Mouse (Mus musculus) liver, postnatal 0 days (tissue): ENCODE results near the gene Ppp1r8. TPM values are rescaled to one million over a fixed set of nuclear protein-coding genes. Genes with fewer than 3 reads are reported as not detected.
A peak's percentile ranks its signal among the peaks of the same experiment; 100 is the strongest.

Experiments used
- ATAC-seq: fragments of 200-750 bp; cut with Nextera tagmentation; 2 replicates; pipeline ENCODE4 v1.8.0; 2017; ENCODE audit warnings: mild to moderate bottlenecking, moderate library complexity
- DNase-seq: peaks from one replicate; pipeline ENCODE4 v3.0.0-alpha.2; 2016
- H3K27ac ChIP-seq: fragments of 300-500 bp; sonication (generic); 2 replicates; pipeline ENCODE4 v1.5.1; 2014; ENCODE audit warnings: antibody characterized with exemption, moderate library complexity, mild to moderate bottlenecking, low read depth
- H3K27me3 ChIP-seq: fragments of 300-500 bp; sonication (generic); 2 replicates; pipeline ENCODE4 v1.6.1; 2014; ENCODE audit warnings: low read length, control low read depth, mixed read lengths; ENCODE audit not compliant: insufficient read depth
- H3K36me3 ChIP-seq: fragments of 300-500 bp; sonication (generic); replicated peaks from 2 replicates; pipeline ENCODE4 v1.6.1; 2014; ENCODE audit warnings: mild to moderate bottlenecking, control low read depth, low read length, moderate library complexity, mixed read lengths; ENCODE audit not compliant: insufficient read depth
- H3K4me1 ChIP-seq: fragments of 300-500 bp; sonication (generic); 2 replicates; pipeline ENCODE4 v1.6.1; 2014; ENCODE audit warnings: antibody characterized with exemption, mild to moderate bottlenecking, control low read depth; ENCODE audit not compliant: insufficient read depth
- H3K4me2 ChIP-seq: fragments of 300-500 bp; sonication (generic); 2 replicates; pipeline ENCODE4 v1.6.1; 2014; ENCODE audit warnings: low read depth, mild to moderate bottlenecking, low read length, moderate library complexity, mixed read lengths
- H3K4me3 ChIP-seq: fragments of 300-500 bp; sonication (generic); 2 replicates; pipeline ENCODE4 v1.5.1; 2014; ENCODE audit warnings: low read depth, low read length
- H3K9ac ChIP-seq: fragments of 300-500 bp; sonication (generic); replicated peaks from 2 replicates; pipeline ENCODE4 v1.6.1; 2014; ENCODE audit warnings: mild to moderate bottlenecking, moderate library complexity
- H3K9me3 ChIP-seq: fragments of 300-500 bp; sonication (generic); 2 replicates; pipeline ENCODE4 v1.6.1; 2016; ENCODE audit warnings: mild to moderate bottlenecking, control low read depth, low read length, mixed read lengths
- CTCF ChIP-seq: sonication (generic); IDR thresholded peaks from 2 replicates; pipeline ENCODE4 v1.5.1; 2016; ENCODE audit warnings: antibody characterized with exemption, low read depth
- EP300 ChIP-seq: IDR thresholded peaks from 2 replicates; pipeline ENCODE4 v1.6.1; 2016; ENCODE audit warnings: antibody characterized with exemption, low read depth, mild to moderate bottlenecking
- WGBS: fragments of 180-500 bp; shearing (Covaris S2); extraction: QIAGEN DNeasy Blood & Tissue Kit; methylation state at CpG from one replicate; pipeline ENCODE4 v1.1.7; 2014; ENCODE audit not compliant: insufficient replicate concordance; 5-methylcytosine and 5-hydroxymethylcytosine counted together
- polyA plus RNA-seq: library from polyadenylated mRNA; unstranded; fragments of >200 nt; fragmentation: Nextera tagmentation; extraction: Ambion mirVana; gene quantifications from 2 replicates; pipeline ENCODE4 v1.2.1, GENCODE M21; 2015

Gene Ppp1r8
- polyA plus RNA-seq, 1 experiment from 2014 or later, result 11.1 TPM

GRCm38 (mm10) chr4:132789731-132790130, 53.2 kb downstream of the Ppp1r8 start:
- 84% methylated on average over 8 of the region's 8 CpGs for WGBS

GRCm38 (mm10) chr4:132785228-132785627, 57.7 kb downstream of the Ppp1r8 start:
- Histone ChIP-seq H3K27ac (no peak overlapping the region), H3K4me3 (no peak overlapping the region), H3K4me1 (no peaks in the 10 kb centered on the region; the same call in 1 of the 2 replicates), H3K27me3 (no peaks in the 10 kb centered on the region), H3K9me3 (no peaks in the 10 kb centered on the region), H3K36me3 (peaks cover 7% of the 10 kb centered on the region), H3K9ac (no peak overlapping the region), H3K4me2 (no peak overlapping the region)
- ATAC-seq (no peak), DNase-seq (no peak)
- TF ChIP-seq CTCF, result no peak
- 89% methylated on average over 13 of the region's 13 CpGs for WGBS

More at GRCm38 (mm10) chr4:132789731-132790130, 53.2 kb downstream of the Ppp1r8 start:
- H3K36me3 ChIP-seq, result peaks cover 7% of the 10 kb centered on the region; the same call in 1 of the 2 replicates
- DNase-seq (no peak), ATAC-seq (no peak)
- TF ChIP-seq CTCF, result 0 out of 2 replicates have a peak, but pooled peaks have one; percentile 9
- no peak for TF ChIP-seq EP300
- 0 out of 2 replicates have a peak, but pooled peaks cover 2% of the 10 kb centered on the region for H3K4me1 ChIP-seq
- H3K9ac ChIP-seq, result no peak overlapping the region
- H3K4me3 ChIP-seq, result no peak overlapping the region
- no peaks in the 10 kb centered on the region for H3K9me3 ChIP-seq
- H3K27me3 ChIP-seq, result no peaks in the 10 kb centered on the region
- no peak overlapping the region for H3K4me2 ChIP-seq
- no peak overlapping the region for H3K27ac ChIP-seq

GRCm38 (mm10) chr4:132783732-132784131, 59.2 kb downstream of the Ppp1r8 start:
- Histone ChIP-seq H3K27ac (no peak overlapping the region), H3K9ac (no peak overlapping the region), H3K9me3 (no peaks in the 10 kb centered on the region), H3K4me1 (no peaks in the 10 kb centered on the region; the same call in 1 of the 2 replicates), H3K4me3 (no peak overlapping the region), H3K27me3 (no peaks in the 10 kb centered on the region), H3K4me2 (no peak overlapping the region), H3K36me3 (peaks cover 12% of the 10 kb centered on the region)
- ATAC-seq (no peak), DNase-seq (no peak)
- TF ChIP-seq EP300 (no peak), CTCF (no peak)
- 60% methylated on average over 2 of the region's 2 CpGs for WGBS

GRCm38 (mm10) chr4:132780288-132780687, 62.7 kb downstream of the Ppp1r8 start:
- Histone ChIP-seq H3K4me2 (no peak overlapping the region), H3K27me3 (no peaks in the 10 kb centered on the region), H3K4me1 (no peaks in the 10 kb centered on the region; the same call in 1 of the 2 replicates), H3K9me3 (no peaks in the 10 kb centered on the region), H3K9ac (no peak overlapping the region), H3K36me3 (peaks cover 45% of the 10 kb centered on the region), H3K4me3 (no peak overlapping the region), H3K27ac (no peak overlapping the region)
- TF ChIP-seq CTCF (no peak; the same call in 1 of the 2 replicates), EP300 (no peak)
- ATAC-seq (0 out of 2 replicates have a peak, but pooled peaks have one; percentile 18), DNase-seq (no peak)
- WGBS, result 76% methylated on average over 4 of the region's 4 CpGs

GRCm38 (mm10) chr4:132778562-132779201, 64.3 kb downstream of the Ppp1r8 start:
- Histone ChIP-seq H3K4me3 (no peak overlapping the region), H3K27me3 (no peaks in the 10 kb centered on the region), H3K36me3 (peaks cover 61% of the 10 kb centered on the region), H3K9me3 (no peaks in the 10 kb centered on the region), H3K9ac (no peak overlapping the region), H3K4me1 (no peaks in the 10 kb centered on the region; the same call in 1 of the 2 replicates), H3K27ac (no peak overlapping the region), H3K4me2 (no peak overlapping the region)
- 91% methylated on average over 6 of the region's 6 CpGs for WGBS
- ATAC-seq, result no peak
- TF ChIP-seq EP300 (no peak), CTCF (no peak)
- DNase-seq, result no peak

Other genes starting within 250 kb of the Ppp1r8 start
- gene Eya3, start 204.2 kb downstream of the Ppp1r8 start, polyA plus RNA-seq, result 6.0 and 6.3 TPM in 2 replicates
- gene Xkr8, start 110.6 kb downstream of the Ppp1r8 start, polyA plus RNA-seq, result 3.3 and 3.8 TPM in 2 replicates
- gene Smpdl3b, start 85.9 kb downstream of the Ppp1r8 start, polyA plus RNA-seq, result 0.31 and 0.34 TPM in 2 replicates
- gene Rpa2, start 74.8 kb downstream of the Ppp1r8 start, polyA plus RNA-seq, result 38.6 and 43.0 TPM in 2 replicates
- 3.1 and 3.5 TPM in 2 replicates for gene Themis2, start 46.8 kb downstream of the Ppp1r8 start, polyA plus RNA-seq
- gene Stx12, start 41.3 kb upstream of the Ppp1r8 start, polyA plus RNA-seq, result 14.4 and 17.0 TPM in 2 replicates
- gene Fam76a, start 79.4 kb upstream of the Ppp1r8 start, polyA plus RNA-seq, result 21.7 and 22.5 TPM in 2 replicates
- gene Fgr, start 130.9 kb upstream of the Ppp1r8 start, polyA plus RNA-seq, result 3.8 and 4.0 TPM in 2 replicates
- 0.76 and 0.87 TPM in 2 replicates for gene Ahdc1, start 168.1 kb upstream of the Ppp1r8 start, polyA plus RNA-seq